Mouse (Mus musculus): Measurements from ENCODE around the gene Pars2.

The Pars2 gene

GRCm38 (mm10) chr4:106634086-106634479 lies 16.8 kb upstream of the Pars2 start:
- no peak for DNase-seq (ENCODE audit: low spot score)

GRCm38 (mm10) chr4:106643483-106644217 lies 7.2 kb upstream of the Pars2 start:
- DNase-seq (ENCODE audit: low spot score) = no peak

GRCm38 (mm10) chr4:106644218-106644610 lies 6.7 kb upstream of the Pars2 start:
- DNase-seq (ENCODE audit: low spot score) = no peak

- no peak for DNase-seq (ENCODE audit: low spot score)
Measured at GRCm38 (mm10) chr4:106645797-106646196, 5.1 kb upstream of the Pars2 start.

GRCm38 (mm10) chr4:106647137-106647536 lies 3.7 kb upstream of the Pars2 start:
- no peak for DNase-seq (ENCODE audit: low spot score)

- no peak for DNase-seq (ENCODE audit: low spot score)
Measured at GRCm38 (mm10) chr4:106652546-106652945, 1.7 kb downstream of the Pars2 start.

GRCm38 (mm10) chr4:106653051-106653450 lies 2.2 kb downstream of the Pars2 start:
- DNase-seq (ENCODE audit: low spot score) = no peak

GRCm38 (mm10) chr4:106655681-106656080 lies 4.8 kb downstream of the Pars2 start:
- DNase-seq (ENCODE audit: low spot score) = no peak

GRCm38 (mm10) chr4:106663956-106664470 lies 13.1 kb downstream of the Pars2 start:
- DNase-seq (ENCODE audit: low spot score) = no peak

GRCm38 (mm10) chr4:106664697-106665096 lies 13.8 kb downstream of the Pars2 start:
- no peak for DNase-seq (ENCODE audit: low spot score)

- no peak for DNase-seq (ENCODE audit: low spot score)
Measured at GRCm38 (mm10) chr4:106665269-106665668, 14.4 kb downstream of the Pars2 start.

- DNase-seq (ENCODE audit: low spot score) = no peak
Measured at GRCm38 (mm10) chr4:106665673-106666072, 14.8 kb downstream of the Pars2 start.

- DNase-seq (ENCODE audit: low spot score) = no peak
Measured at GRCm38 (mm10) chr4:106666546-106666945, 15.7 kb downstream of the Pars2 start.

GRCm38 (mm10) chr4:106676749-106677148 lies 25.9 kb downstream of the Pars2 start:
- no peak for DNase-seq (ENCODE audit: low spot score)

- DNase-seq (ENCODE audit: low spot score) = peak; percentile 88
Measured at GRCm38 (mm10) chr4:106678442-106679118, 27.7 kb downstream of the Pars2 start, which contains the start of gene Ttc4. Gene Ttc4, minus strand, starts transcription at chr4:106678944.

GRCm38 (mm10) chr4:106679152-106679551 lies 28.3 kb downstream of the Pars2 start:
- DNase-seq (ENCODE audit: low spot score) = no peak

- no peak for DNase-seq (ENCODE audit: low spot score)
Measured at GRCm38 (mm10) chr4:106680955-106681354, 30.1 kb downstream of the Pars2 start.

- DNase-seq (ENCODE audit: low spot score) = no peak
Measured at GRCm38 (mm10) chr4:106688636-106689296, 37.9 kb downstream of the Pars2 start.

- no peak for DNase-seq (ENCODE audit: low spot score)
Measured at GRCm38 (mm10) chr4:106693841-106694430, 43.1 kb downstream of the Pars2 start.

GRCm38 (mm10) chr4:106699989-106700388 lies 49.1 kb downstream of the Pars2 start:
- DNase-seq (ENCODE audit: low spot score) = no peak

GRCm38 (mm10) chr4:106700798-106701197 lies 49.9 kb downstream of the Pars2 start:
- DNase-seq (ENCODE audit: low spot score) = no peak

- no peak for DNase-seq (ENCODE audit: low spot score)
Measured at GRCm38 (mm10) chr4:106703956-106704355, 53.1 kb downstream of the Pars2 start.

All from ovary, postnatal 36 days (tissue).